Mouse (Mus musculus) megakaryocyte-erythroid progenitor cell, adult 5-6 weeks (primary cell): ENCODE results near the gene Hnrnph2. TPM values are rescaled to one million over a fixed set of nuclear protein-coding genes. Genes with fewer than 3 reads are reported as not detected.

Experiments used
- ATAC-seq: replicated peaks from 2 replicates; pipeline ENCODE4 v1.8.0; 2016; ENCODE audit warnings: mild to moderate bottlenecking, inconsistent platforms; ENCODE audit not compliant: severe bottlenecking, poor library complexity, low FRiP score, low TSS enrichment
- total RNA-seq, 2 experiments: library from RNA; stranded (forward) in 1 of 2; stranded (reverse) in 1 of 2; fragments of 200-1000, 215-1000 nt in 1 of 2; fragments of >200 nt in 1 of 2; fragmentation: Nextera tagmentation in 1 of 2; gene quantifications; 2 replicates each; pipeline ENCODE4 v1.2.3; 2014 to 2017

Hnrnph2 gene
- 77.3 and 79.5 TPM in 2 replicates for total RNA-seq (2014; fragmentation: Nextera tagmentation)
- total RNA-seq (2017): 145 and 188 TPM in 2 replicates

- peak; percentile 97 for ATAC-seq
Measured at GRCm38 (mm10) chrX:134600659-134601379, at the start of gene Hnrnph2, which contains the start of gene Gla. Gene Hnrnph2 (plus strand): TSS chrX:134601179. Gene Gla (minus strand): TSS chrX:134601125.

DNA sequence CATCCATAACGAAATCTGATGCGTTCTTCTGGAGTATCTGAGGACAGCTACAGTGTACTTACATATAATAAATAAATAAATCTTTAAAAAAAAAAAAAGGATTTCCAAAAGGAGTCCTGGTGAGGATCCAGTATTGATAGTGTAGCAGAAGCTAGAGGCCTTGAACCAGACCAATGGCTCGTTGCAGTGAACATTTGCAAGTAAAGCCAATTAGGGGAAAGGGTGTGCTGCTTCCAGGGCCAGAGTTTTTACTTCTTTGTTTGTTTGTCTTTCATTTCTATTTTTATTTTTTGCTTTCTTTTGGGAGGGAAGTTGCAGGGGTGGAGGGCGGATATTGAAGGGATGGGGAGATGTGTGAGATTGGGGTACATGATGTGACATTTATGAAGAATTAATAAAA, 47.7 kb upstream of the Hnrnph2 start:
- no peak for ATAC-seq

GRCm38 (mm10) chrX:134554425-134554824, 46.6 kb upstream of the Hnrnph2 start:
- ATAC-seq: no peak

DNA sequence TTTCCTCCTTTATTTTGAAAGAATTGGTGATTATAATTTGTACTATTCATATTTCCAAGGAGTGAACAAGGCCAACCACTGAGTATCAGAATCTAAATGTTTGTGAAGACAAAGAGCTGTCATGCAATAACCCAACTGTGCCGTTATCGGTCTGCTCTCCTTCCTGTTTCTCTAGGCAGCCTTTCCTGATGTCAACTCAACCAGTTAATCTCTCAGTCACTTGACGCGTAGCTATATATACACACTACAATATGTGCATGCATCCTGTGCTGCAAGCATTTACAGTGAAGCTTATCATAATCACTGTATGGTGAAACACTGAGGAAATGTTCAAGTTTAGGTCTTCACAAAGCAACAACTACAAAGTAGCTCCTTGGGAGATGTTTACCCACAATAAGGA, 36.7 kb upstream of the Hnrnph2 start:
- peak; percentile 59; the same call in 1 of the 2 replicates for ATAC-seq

- ATAC-seq: no peak
Measured at GRCm38 (mm10) chrX:134566536-134567222, 34.3 kb upstream of the Hnrnph2 start.

- no peak for ATAC-seq
Measured at GRCm38 (mm10) chrX:134577896-134578295, 23.1 kb upstream of the Hnrnph2 start.

GRCm38 (mm10) chrX:134580528-134581305, 20.3 kb upstream of the Hnrnph2 start:
- no peak for ATAC-seq

GRCm38 (mm10) chrX:134582270-134582669, 18.7 kb upstream of the Hnrnph2 start:
- 0 out of 2 replicates have a peak, but pooled peaks have one; percentile 28 for ATAC-seq

DNA sequence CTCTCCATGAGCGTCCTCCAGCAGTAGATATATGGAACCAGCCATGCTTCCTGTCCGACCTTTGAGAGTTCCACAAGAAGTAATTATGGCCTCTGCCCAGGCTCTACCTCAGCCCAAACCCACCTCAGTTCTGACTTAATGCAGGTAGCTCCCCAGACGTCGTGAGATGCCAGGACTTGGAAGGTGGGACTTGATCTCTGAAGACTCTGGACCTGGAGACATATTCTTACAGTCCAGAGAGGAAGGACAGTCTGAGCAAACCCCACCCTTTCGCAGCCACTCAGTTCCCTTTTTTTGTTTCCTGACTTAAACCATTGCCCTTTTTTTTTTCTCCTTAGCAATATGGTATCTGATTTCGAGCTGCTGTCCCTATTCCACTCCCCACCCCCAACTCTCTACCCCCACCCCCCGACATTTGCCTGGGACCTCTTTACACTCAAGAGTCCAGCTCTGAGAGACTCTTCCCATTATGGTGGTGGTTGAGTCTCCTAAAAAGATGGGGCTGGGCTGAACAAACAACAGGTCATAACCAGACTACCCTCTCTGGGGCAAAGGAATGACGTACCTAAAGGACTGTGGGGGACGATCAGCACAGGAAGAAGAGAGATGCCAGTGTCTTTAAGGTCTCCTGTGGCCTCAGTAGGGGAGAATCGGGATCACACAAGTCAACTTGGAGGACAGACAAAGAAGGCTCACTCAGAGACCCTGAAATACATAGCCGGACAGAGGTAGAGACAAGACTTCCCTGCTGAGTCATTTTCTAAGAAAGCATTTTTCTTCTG, 17.9 kb upstream of the Hnrnph2 start, which contains the start of gene Btk:
Gene Btk, minus strand, starts transcription at position 683 of the 782 bp plus-strand sequence.
- no peak for ATAC-seq

- ATAC-seq: peak; percentile 88
Measured at GRCm38 (mm10) chrX:134585103-134586002, 15.6 kb upstream of the Hnrnph2 start, which contains the start of gene Rpl36a. Gene Rpl36a (plus strand): TSS chrX:134585654.

- no peak for ATAC-seq
Measured at GRCm38 (mm10) chrX:134586447-134586846, 14.5 kb upstream of the Hnrnph2 start.

- no peak for ATAC-seq
Measured at GRCm38 (mm10) chrX:134588261-134588660, 12.7 kb upstream of the Hnrnph2 start.

DNA sequence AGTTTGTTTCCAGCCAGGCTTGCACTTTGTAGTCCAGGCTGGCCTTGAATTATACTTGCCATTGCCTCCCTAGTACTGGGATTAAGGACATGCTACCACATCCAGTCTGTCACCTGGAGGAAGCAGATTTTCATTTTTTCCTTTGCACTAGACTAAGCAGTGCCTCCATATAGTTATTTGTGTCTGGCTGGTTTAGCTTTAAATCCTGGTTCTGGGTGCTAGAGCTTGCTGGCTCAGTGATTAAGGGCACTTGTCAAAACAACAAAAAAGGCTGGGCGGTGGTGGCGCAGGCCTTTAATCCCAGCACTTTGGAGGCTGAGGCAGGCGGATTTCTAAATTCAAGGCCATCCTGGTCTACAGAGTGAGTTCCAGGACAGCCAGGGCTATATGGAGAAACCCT, 12.0 kb upstream of the Hnrnph2 start:
- no peak for ATAC-seq

GRCm38 (mm10) chrX:134589836-134590235, 11.1 kb upstream of the Hnrnph2 start:
- no peak for ATAC-seq

GRCm38 (mm10) chrX:134599922-134600565, 935 bp upstream of the Hnrnph2 start:
- 0 out of 2 replicates have a peak, but pooled peaks have one; percentile 13 for ATAC-seq

- peak; percentile 55 for ATAC-seq
Measured at GRCm38 (mm10) chrX:134601380-134602120, 571 bp downstream of the Hnrnph2 start.

GRCm38 (mm10) chrX:134609472-134609871, 8.5 kb downstream of the Hnrnph2 start:
- ATAC-seq: peak; percentile 65; the same call in 1 of the 2 replicates
